11 mouse cellular contexts compared by ENCODE assay signal in the genomic region with DNA sequence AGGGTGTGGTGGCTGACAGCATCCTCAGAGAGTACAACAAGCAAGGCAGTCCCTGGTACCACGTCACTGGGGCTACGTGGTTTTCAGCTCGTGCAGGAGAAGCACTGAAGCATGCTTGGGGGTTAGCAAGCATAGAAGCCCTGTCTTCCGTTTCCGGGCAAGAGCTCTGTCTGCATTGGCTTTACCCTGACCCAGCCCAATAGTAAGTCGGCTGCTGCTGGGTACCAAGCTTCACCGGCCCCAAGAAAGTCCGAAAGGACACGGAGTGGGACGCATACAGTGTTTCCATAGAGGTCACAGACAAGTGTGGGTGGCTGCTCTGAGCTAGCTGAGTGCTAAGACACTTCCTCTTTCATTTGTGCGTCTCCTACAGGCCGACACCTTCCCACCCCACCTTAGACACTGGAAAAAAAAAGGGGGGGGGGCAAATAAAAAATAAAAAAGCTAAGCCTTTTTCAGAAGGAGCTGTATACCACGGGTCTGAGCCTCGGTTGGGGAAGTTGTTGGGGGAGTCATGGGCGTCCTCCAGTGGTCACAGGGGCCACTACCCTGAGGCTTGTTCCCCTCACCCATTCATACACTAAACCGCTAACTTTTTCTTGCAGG. TPM values are rescaled to one million over a fixed set of nuclear protein-coding genes. Genes with fewer than 3 reads are reported as not detected.
A peak's percentile ranks its signal among the peaks of the same experiment; 100 is the strongest.
DNase-seq lines count a peak whose midpoint lies in the region; ATAC-seq and TF ChIP-seq lines count a peak whose summit lies in the region.
"Had no signal": no experiment of that assay in that cellular context is flagged by ENCODE, and none has a peak within 500 bp of the region (broad histone marks: within the 10 kb centered on the region; RNA-seq: fewer than 3 reads in every experiment).

No protein-coding gene starts in this region.

- no peak overlapping the region for H3K4me3 ChIP-seq in midbrain, embryonic 13.5 days (replicated peaks)
- H3K4me3 ChIP-seq in midbrain, postnatal 0 days (ENCODE audit: low read depth, low read length): no peak overlapping the region
- H3K4me3 ChIP-seq in embryonic facial prominence, embryonic 14.5 days (ENCODE audit: low read depth, low read length): no peak overlapping the region
- peak overlapping the region; percentile 90 for H3K4me3 ChIP-seq in megakaryocyte, embryonic 14.5 days (replicated peaks)
- H3K4me3 ChIP-seq: lung, embryonic 15.5 days had no signal

- 44% methylated on average over 16 of the region's 16 CpGs for WGBS in midbrain, embryonic 13.5 days
- 48% methylated on average over 16 of the region's 16 CpGs for WGBS in midbrain, postnatal 0 days
- WGBS in embryonic facial prominence, embryonic 14.5 days: 40% methylated on average over 16 of the region's 16 CpGs

- H3K4me2 ChIP-seq in midbrain, embryonic 13.5 days (replicated peaks): 0 out of 2 replicates have a peak overlapping the region, but pooled peaks have one; percentile 15
- no peak overlapping the region for H3K4me2 ChIP-seq in midbrain, postnatal 0 days (ENCODE audit: low read depth, low read length, poor library complexity, severe bottlenecking)
- peak overlapping the region; percentile 15; the same call in 1 of the 2 replicates for H3K4me2 ChIP-seq in embryonic facial prominence, embryonic 14.5 days (ENCODE audit: low read depth, low read length)
- H3K4me2 ChIP-seq: lung, embryonic 15.5 days had no signal

- H3K27ac ChIP-seq in midbrain, embryonic 13.5 days: no peak overlapping the region
- H3K27ac ChIP-seq in midbrain, postnatal 0 days (ENCODE audit: low read depth, low read length): no peak overlapping the region
- no peak overlapping the region for H3K27ac ChIP-seq in embryonic facial prominence, embryonic 14.5 days (replicated peaks; ENCODE audit: low read depth, low read length)
- H3K27ac ChIP-seq: lung, embryonic 15.5 days had no signal

- no peak for ATAC-seq in midbrain, embryonic 13.5 days
- no peak for ATAC-seq in midbrain, postnatal 0 days (ENCODE audit: low FRiP score)
- no peak for ATAC-seq in embryonic facial prominence, embryonic 14.5 days (ENCODE audit: low read depth)

- no peak for DNase-seq in midbrain, postnatal 0 days (ENCODE audit: low spot score)
- no peak for DNase-seq in embryonic facial prominence, embryonic 14.5 days (ENCODE audit: low spot score)
- peak; percentile 70 to 79 for DNase-seq in thymus, postnatal 36 days
- no peak for DNase-seq in right cerebral cortex, postnatal 10 days (ENCODE audit: low spot score in 2 of 2)
- DNase-seq in adrenal gland, postnatal 25 days: no peak
- no peak for DNase-seq in urinary bladder, postnatal 10 days (ENCODE audit: low spot score)
- DNase-seq: gastrocnemius, postnatal 14 days had no signal

- H3K27me3 ChIP-seq in midbrain, embryonic 13.5 days: no peaks in the 10 kb centered on the region
- H3K27me3 ChIP-seq in midbrain, postnatal 0 days (ENCODE audit: insufficient read depth, low read length): no peaks in the 10 kb centered on the region
- H3K27me3 ChIP-seq in embryonic facial prominence, embryonic 14.5 days (replicated peaks; ENCODE audit: control insufficient read depth, insufficient read depth, low read length): no peaks in the 10 kb centered on the region
- no peaks in the 10 kb centered on the region for H3K27me3 ChIP-seq in megakaryocyte, embryonic 14.5 days (replicated peaks)
- H3K27me3 ChIP-seq: lung, embryonic 15.5 days had no signal

- 0 out of 2 replicates have a peak overlapping the region, but pooled peaks have one; percentile 6 for H3K9ac ChIP-seq in midbrain, embryonic 13.5 days (replicated peaks)
- H3K9ac ChIP-seq in midbrain, postnatal 0 days (replicated peaks; ENCODE audit: low read length, poor library complexity, severe bottlenecking): no peak overlapping the region
- no peak overlapping the region for H3K9ac ChIP-seq in embryonic facial prominence, embryonic 14.5 days (ENCODE audit: low read depth, low read length)
- H3K9ac ChIP-seq: lung, embryonic 15.5 days had no signal

- H3K4me1 ChIP-seq in midbrain, embryonic 13.5 days (replicated peaks): no peaks in the 10 kb centered on the region; the same call in 1 of the 2 replicates
- H3K4me1 ChIP-seq in midbrain, postnatal 0 days (ENCODE audit: insufficient read depth, low read length): no peaks in the 10 kb centered on the region
- H3K4me1 ChIP-seq in embryonic facial prominence, embryonic 14.5 days (ENCODE audit: control insufficient read depth, insufficient read depth, low read length): no peaks in the 10 kb centered on the region
- peaks cover 63% of the 10 kb centered on the region for H3K4me1 ChIP-seq in megakaryocyte, embryonic 14.5 days

- no peak for TF ChIP-seq CTCF in midbrain, postnatal 0 days (IDR thresholded peaks at IDR 0.05)

- no peaks in the 10 kb centered on the region for H3K9me3 ChIP-seq in midbrain, embryonic 13.5 days
- H3K9me3 ChIP-seq in midbrain, postnatal 0 days (ENCODE audit: low read length): no peaks in the 10 kb centered on the region
- H3K9me3 ChIP-seq in embryonic facial prominence, embryonic 14.5 days (ENCODE audit: control insufficient read depth, low read length): peaks cover 5% of the 10 kb centered on the region; the same call in 1 of the 2 replicates
- H3K9me3 ChIP-seq in megakaryocyte, embryonic 14.5 days: no peaks in the 10 kb centered on the region; the same call in 1 of the 2 replicates
- H3K9me3 ChIP-seq: lung, embryonic 15.5 days had no signal

- no peaks in the 10 kb centered on the region for H3K36me3 ChIP-seq in midbrain, embryonic 13.5 days
- no peaks in the 10 kb centered on the region for H3K36me3 ChIP-seq in midbrain, postnatal 0 days (ENCODE audit: insufficient read depth, low read length)
- H3K36me3 ChIP-seq in embryonic facial prominence, embryonic 14.5 days (ENCODE audit: control insufficient read depth, insufficient read depth, low read length): no peaks in the 10 kb centered on the region
- no peaks in the 10 kb centered on the region for H3K36me3 ChIP-seq in megakaryocyte, embryonic 14.5 days (replicated peaks; ENCODE audit: low read length)
- H3K36me3 ChIP-seq: lung, embryonic 15.5 days had no signal

RNA-seq across cellular contexts. Expression of a gene that starts 5.7 kb away (rescaled TPM):
- polyA plus RNA-seq in midbrain, embryonic 13.5 days (2015; fragmentation: Nextera tagmentation; extraction: Ambion mirVana): 53.1 and 53.5 TPM in 2 replicates
- total RNA-seq in midbrain, postnatal 0 days (2014; rRNA removed): 156 and 182 TPM in 2 replicates
- polyA plus RNA-seq in midbrain, postnatal 0 days (2015; fragmentation: Nextera tagmentation; extraction: Ambion mirVana): 39.6 and 40.1 TPM in 2 replicates
- 39.3 and 40.9 TPM in 2 replicates for polyA plus RNA-seq in embryonic facial prominence, embryonic 14.5 days (2014; fragmentation: Nextera tagmentation; extraction: Ambion mirVana)
- polyA plus RNA-seq in megakaryocyte, embryonic 14.5 days (2012; ENCODE audit: insufficient read depth, low replicate concordance): 2.9 and 3.9 TPM in 2 replicates
- total RNA-seq in adrenal gland, postnatal 25 days (2021): 41.9 and 53.9 TPM in 2 replicates

RNA-seq across cellular contexts. Expression of a gene that starts 6.3 kb away (rescaled TPM):
- not detected in 2 replicates for polyA plus RNA-seq in midbrain, embryonic 13.5 days (2015; fragmentation: Nextera tagmentation; extraction: Ambion mirVana)
- total RNA-seq in midbrain, postnatal 0 days (2014; rRNA removed): not detected in 2 replicates
- polyA plus RNA-seq in midbrain, postnatal 0 days (2015; fragmentation: Nextera tagmentation; extraction: Ambion mirVana): not detected in 2 replicates
- polyA plus RNA-seq in embryonic facial prominence, embryonic 14.5 days (2014; fragmentation: Nextera tagmentation; extraction: Ambion mirVana): 0.08 TPM in 1 of 2 replicates, not detected in the other
- polyA plus RNA-seq in megakaryocyte, embryonic 14.5 days (2012; ENCODE audit: insufficient read depth, low replicate concordance): not detected in 2 replicates
- total RNA-seq in adrenal gland, postnatal 25 days (2021): not detected in 2 replicates
- total RNA-seq: gastrocnemius, postnatal 14 days had no signal
- polyA plus RNA-seq: lung, embryonic 15.5 days; stomach, embryonic 14.5 days had no signal

RNA-seq across cellular contexts. Expression of a gene that starts 53.1 kb away (rescaled TPM):
- polyA plus RNA-seq in midbrain, embryonic 13.5 days (2015; fragmentation: Nextera tagmentation; extraction: Ambion mirVana): 2.6 and 3.1 TPM in 2 replicates
- 6.6 and 6.9 TPM in 2 replicates for total RNA-seq in midbrain, postnatal 0 days (2014; rRNA removed)
- 5.1 and 6.0 TPM in 2 replicates for polyA plus RNA-seq in midbrain, postnatal 0 days (2015; fragmentation: Nextera tagmentation; extraction: Ambion mirVana)
- polyA plus RNA-seq in embryonic facial prominence, embryonic 14.5 days (2014; fragmentation: Nextera tagmentation; extraction: Ambion mirVana): 4.3 and 4.7 TPM in 2 replicates
- polyA plus RNA-seq in megakaryocyte, embryonic 14.5 days (2012; ENCODE audit: insufficient read depth, low replicate concordance): 0.88 TPM in 1 of 2 replicates, not detected in the other
- total RNA-seq in adrenal gland, postnatal 25 days (2021): 4.1 and 5.9 TPM in 2 replicates

RNA-seq across cellular contexts. Expression of a gene that starts 53.3 kb away (rescaled TPM):
- polyA plus RNA-seq in midbrain, embryonic 13.5 days (2015; fragmentation: Nextera tagmentation; extraction: Ambion mirVana): 3.1 and 4.4 TPM in 2 replicates
- 11.5 and 22.1 TPM in 2 replicates for total RNA-seq in midbrain, postnatal 0 days (2014; rRNA removed)
- 4.8 and 6.3 TPM in 2 replicates for polyA plus RNA-seq in midbrain, postnatal 0 days (2015; fragmentation: Nextera tagmentation; extraction: Ambion mirVana)
- 5.6 and 7.9 TPM in 2 replicates for polyA plus RNA-seq in embryonic facial prominence, embryonic 14.5 days (2014; fragmentation: Nextera tagmentation; extraction: Ambion mirVana)
- 23.4 and 34.7 TPM in 2 replicates for polyA plus RNA-seq in megakaryocyte, embryonic 14.5 days (2012; ENCODE audit: insufficient read depth, low replicate concordance)
- 0.46 and 0.67 TPM in 2 replicates for total RNA-seq in adrenal gland, postnatal 25 days (2021)

RNA-seq across cellular contexts. Expression of a gene that starts 57.4 kb away (rescaled TPM):
- polyA plus RNA-seq in midbrain, embryonic 13.5 days (2015; fragmentation: Nextera tagmentation; extraction: Ambion mirVana): 16.2 and 16.4 TPM in 2 replicates
- total RNA-seq in midbrain, postnatal 0 days (2014; rRNA removed): 50.3 and 61.0 TPM in 2 replicates
- polyA plus RNA-seq in midbrain, postnatal 0 days (2015; fragmentation: Nextera tagmentation; extraction: Ambion mirVana): 31.1 and 35.3 TPM in 2 replicates
- 23.4 and 24.5 TPM in 2 replicates for polyA plus RNA-seq in embryonic facial prominence, embryonic 14.5 days (2014; fragmentation: Nextera tagmentation; extraction: Ambion mirVana)
- polyA plus RNA-seq in megakaryocyte, embryonic 14.5 days (2012; ENCODE audit: insufficient read depth, low replicate concordance): 42.6 and 60.8 TPM in 2 replicates
- 52.6 and 68.3 TPM in 2 replicates for total RNA-seq in adrenal gland, postnatal 25 days (2021)

Comparison
In these comparisons a context has a peak if more than half of its experiments do, and no peak if none do; other contexts are left out.
1. DNase-seq: peak in thymus, postnatal 36 days (2 of 2); none in midbrain, postnatal 0 days (single experiment), embryonic facial prominence, embryonic 14.5 days (single experiment), right cerebral cortex, postnatal 10 days (0 of 2), adrenal gland, postnatal 25 days (single experiment) and urinary bladder, postnatal 10 days (single experiment).